Mouse (Mus musculus): ENCODE results near the gene Lefty1. TPM values are rescaled to one million over a fixed set of nuclear protein-coding genes. Genes with fewer than 3 reads are reported as not detected.
"Not testable (repeated sequence)": the region's sequence is repeated elsewhere in the genome, so short reads cannot be mapped to it uniquely, and the experiment has no call there.

The Lefty1 gene
- polyA plus RNA-seq, 1 experiment: 2.6 TPM

- TF ChIP-seq POLR2A (IDR thresholded peaks at IDR 0.05; ENCODE audit: borderline replicate concordance, control insufficient read depth, low read depth, low read length): no peak
- TF ChIP-seq CTCF (IDR thresholded peaks at IDR 0.05; ENCODE audit: control insufficient read depth, insufficient read depth, low read length): peak; percentile 37
- 62% methylated on average over 14 of the region's 14 CpGs for WGBS
- Histone ChIP-seq H3K27ac (ENCODE audit: control insufficient read depth, insufficient read depth, low read depth, low read length, poor library complexity) (no peak overlapping the region), H3K4me1 (ENCODE audit: control insufficient read depth, insufficient read depth, low read length) (no peaks in the 10 kb centered on the region; the same call in 1 of the 2 replicates), H3K4me3 (replicated peaks; ENCODE audit: control insufficient read depth, low read depth, low read length) (no peak overlapping the region)
Observed at GRCm38 (mm10) chr1:180974126-180974746, 39.4 kb downstream of the Lefty1 start.

GRCm38 (mm10) chr1:180976110-180976679 lies 41.4 kb downstream of the Lefty1 start:
- Histone ChIP-seq H3K4me3 (replicated peaks; ENCODE audit: control insufficient read depth, low read depth, low read length) (no peak overlapping the region), H3K27ac (ENCODE audit: control insufficient read depth, insufficient read depth, low read depth, low read length, poor library complexity) (no peak overlapping the region), H3K4me1 (ENCODE audit: control insufficient read depth, insufficient read depth, low read length) (no peaks in the 10 kb centered on the region; the same call in 1 of the 2 replicates)
- peak; percentile 93 for TF ChIP-seq CTCF (IDR thresholded peaks at IDR 0.05; ENCODE audit: control insufficient read depth, insufficient read depth, low read length)
- TF ChIP-seq POLR2A (IDR thresholded peaks at IDR 0.05; ENCODE audit: borderline replicate concordance, control insufficient read depth, low read depth, low read length): no peak
- 65% methylated on average over 4 of the region's 4 CpGs for WGBS

GRCm38 (mm10) chr1:180979484-180980251 lies 44.8 kb downstream of the Lefty1 start:
- H3K27ac ChIP-seq (ENCODE audit: control insufficient read depth, insufficient read depth, low read depth, low read length, poor library complexity): no peak overlapping the region
- TF ChIP-seq POLR2A (IDR thresholded peaks at IDR 0.05; ENCODE audit: borderline replicate concordance, control insufficient read depth, low read depth, low read length): no peak
- no peak for TF ChIP-seq CTCF (IDR thresholded peaks at IDR 0.05; ENCODE audit: control insufficient read depth, insufficient read depth, low read length)
- no peak overlapping the region for H3K4me3 ChIP-seq (replicated peaks; ENCODE audit: control insufficient read depth, low read depth, low read length)
- H3K4me1 ChIP-seq (ENCODE audit: control insufficient read depth, insufficient read depth, low read length): no peaks in the 10 kb centered on the region
- 84% methylated on average over 24 of the region's 24 CpGs for WGBS

GRCm38 (mm10) chr1:180980464-180980863 lies 45.6 kb downstream of the Lefty1 start:
- 86% methylated on average over 2 of the region's 2 CpGs for WGBS

DNA sequence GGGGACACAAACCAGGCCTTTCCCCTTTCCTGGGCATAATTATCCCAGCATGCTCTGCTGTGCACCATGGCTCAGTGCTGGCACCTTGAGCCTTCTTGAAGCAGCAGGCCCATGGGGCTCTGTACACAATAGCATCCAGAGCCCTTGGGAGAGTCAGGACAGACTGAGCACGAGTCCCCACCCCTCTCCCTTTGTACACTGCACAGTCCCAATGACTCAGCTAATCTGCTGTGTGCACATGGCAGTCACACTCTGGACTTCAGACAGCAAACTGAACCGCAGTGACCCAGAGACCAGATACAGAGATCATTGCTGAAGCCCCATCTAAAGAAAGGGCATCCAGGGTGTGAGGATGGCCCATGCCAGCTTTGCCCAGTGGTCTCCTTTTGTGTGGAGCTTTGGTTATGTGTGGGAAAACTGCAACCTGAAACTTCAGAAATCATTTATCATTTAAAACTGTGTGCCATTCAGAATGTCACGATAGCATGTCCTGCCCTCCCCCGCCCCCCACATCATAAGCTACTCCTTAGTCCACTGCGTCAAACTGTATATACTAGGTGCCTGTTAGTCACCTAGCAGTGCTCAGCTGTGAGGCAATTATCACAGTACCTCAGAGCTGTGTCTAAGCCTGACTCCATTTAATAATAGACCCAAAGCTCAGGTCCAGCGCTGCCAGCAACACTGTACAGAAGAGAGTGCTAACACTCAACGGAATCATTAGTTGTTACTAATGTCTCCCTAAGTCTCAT lies 46.6 kb downstream of the Lefty1 start:
- WGBS: 67% methylated on average over 7 of the region's 7 CpGs
- H3K4me3 ChIP-seq (replicated peaks; ENCODE audit: control insufficient read depth, low read depth, low read length); H3K4me1 ChIP-seq (ENCODE audit: control insufficient read depth, insufficient read depth, low read length); H3K27ac ChIP-seq (ENCODE audit: control insufficient read depth, insufficient read depth, low read depth, low read length, poor library complexity): not testable (repeated sequence)

More at GRCm38 (mm10) chr1:180980464-180980863, 45.6 kb downstream of the Lefty1 start:
- Histone ChIP-seq H3K4me3 (replicated peaks; ENCODE audit: control insufficient read depth, low read depth, low read length) (no peak overlapping the region), H3K4me1 (ENCODE audit: control insufficient read depth, insufficient read depth, low read length) (no peaks in the 10 kb centered on the region), H3K27ac (ENCODE audit: control insufficient read depth, insufficient read depth, low read depth, low read length, poor library complexity) (no peak overlapping the region)
- TF ChIP-seq CTCF (IDR thresholded peaks at IDR 0.05; ENCODE audit: control insufficient read depth, insufficient read depth, low read length): peak; percentile 6; the same call in 1 of the 2 replicates
- TF ChIP-seq POLR2A (IDR thresholded peaks at IDR 0.05; ENCODE audit: borderline replicate concordance, control insufficient read depth, low read depth, low read length): no peak

DNA sequence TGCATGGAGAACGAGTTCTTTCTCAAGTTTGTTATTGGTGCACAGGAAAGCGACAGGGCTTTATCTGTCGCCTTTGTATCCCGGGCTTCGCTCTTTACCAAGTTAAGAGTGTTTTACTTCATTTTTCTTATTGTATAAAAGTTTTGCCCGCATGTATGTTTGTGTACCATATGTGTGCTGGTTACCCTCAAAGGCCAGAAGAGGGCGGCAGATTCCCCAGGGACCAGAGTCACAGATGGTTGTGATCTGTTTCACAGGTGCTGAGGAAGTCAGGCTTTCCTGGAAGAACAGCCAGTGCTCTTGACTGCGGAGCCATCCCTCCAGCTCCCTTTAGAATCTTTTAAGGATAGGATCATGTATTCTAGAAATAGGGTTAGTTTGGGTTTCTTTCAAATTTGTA lies 51.9 kb downstream of the Lefty1 start:
- no peak overlapping the region for H3K4me3 ChIP-seq (replicated peaks; ENCODE audit: control insufficient read depth, low read depth, low read length)
- WGBS: 87% methylated on average over 8 of the region's 8 CpGs
- H3K4me1 ChIP-seq (ENCODE audit: control insufficient read depth, insufficient read depth, low read length): no peaks in the 10 kb centered on the region
- TF ChIP-seq CTCF (IDR thresholded peaks at IDR 0.05; ENCODE audit: control insufficient read depth, insufficient read depth, low read length) (0 out of 2 replicates have a peak, but pooled peaks have one; percentile 12), POLR2A (IDR thresholded peaks at IDR 0.05; ENCODE audit: borderline replicate concordance, control insufficient read depth, low read depth, low read length) (no peak)
- no peak overlapping the region for H3K27ac ChIP-seq (ENCODE audit: control insufficient read depth, insufficient read depth, low read depth, low read length, poor library complexity)

- TF ChIP-seq CTCF (IDR thresholded peaks at IDR 0.05; ENCODE audit: control insufficient read depth, insufficient read depth, low read length): peak; percentile 92
- no peak for TF ChIP-seq POLR2A (IDR thresholded peaks at IDR 0.05; ENCODE audit: borderline replicate concordance, control insufficient read depth, low read depth, low read length)
- Histone ChIP-seq H3K4me3 (replicated peaks; ENCODE audit: control insufficient read depth, low read depth, low read length) (no peak overlapping the region), H3K27ac (ENCODE audit: control insufficient read depth, insufficient read depth, low read depth, low read length, poor library complexity) (no peak overlapping the region), H3K4me1 (ENCODE audit: control insufficient read depth, insufficient read depth, low read length) (no peaks in the 10 kb centered on the region)
- WGBS: 2% methylated on average over 9 of the region's 9 CpGs
Observed at GRCm38 (mm10) chr1:180987759-180988158, 52.9 kb downstream of the Lefty1 start.

Other genes starting within 250 kb of the Lefty1 start
- 0.56 and 1.3 TPM in 2 replicates for gene Mixl1, start 238.0 kb upstream of the Lefty1 start, polyA plus RNA-seq (2011; ENCODE audit: insufficient read depth, insufficient read length, low replicate concordance, missing spikeins)
- gene Acbd3, start 209.0 kb upstream of the Lefty1 start, polyA plus RNA-seq (2011; ENCODE audit: insufficient read depth, insufficient read length, low replicate concordance, missing spikeins): 11.7 and 16.1 TPM in 2 replicates
- gene H3f3a, start 121.1 kb upstream of the Lefty1 start, polyA plus RNA-seq (2011; ENCODE audit: insufficient read depth, insufficient read length, low replicate concordance, missing spikeins): 682 and 801 TPM in 2 replicates
- 13.9 and 24.7 TPM in 2 replicates for gene Sde2, start 83.9 kb upstream of the Lefty1 start, polyA plus RNA-seq (2011; ENCODE audit: insufficient read depth, insufficient read length, low replicate concordance, missing spikeins)
- 1.4 TPM in 1 of 2 replicates, not detected in the other for gene Lefty2, start 41.9 kb upstream of the Lefty1 start, polyA plus RNA-seq (2011; ENCODE audit: insufficient read depth, insufficient read length, low replicate concordance, missing spikeins)
- gene Pycr2, start 30.7 kb upstream of the Lefty1 start, polyA plus RNA-seq (2011; ENCODE audit: insufficient read depth, insufficient read length, low replicate concordance, missing spikeins): 32.3 and 48.1 TPM in 2 replicates
- gene Tmem63a, start 7.3 kb downstream of the Lefty1 start, polyA plus RNA-seq (2011; ENCODE audit: insufficient read depth, insufficient read length, low replicate concordance, missing spikeins): 20.7 and 32.8 TPM in 2 replicates
- 7.2 and 13.4 TPM in 2 replicates for gene Ephx1, start 85.9 kb downstream of the Lefty1 start, polyA plus RNA-seq (2011; ENCODE audit: insufficient read depth, insufficient read length, low replicate concordance, missing spikeins)
- gene 9130409I23Rik, start 116.2 kb downstream of the Lefty1 start, polyA plus RNA-seq (2011; ENCODE audit: insufficient read depth, insufficient read length, low replicate concordance, missing spikeins): not detected in 2 replicates
- gene Nvl, start 209.2 kb downstream of the Lefty1 start, polyA plus RNA-seq (2011; ENCODE audit: insufficient read depth, insufficient read length, low replicate concordance, missing spikeins): 13.7 and 18.1 TPM in 2 replicates
- 33.9 and 52.1 TPM in 2 replicates for gene Cnih4, start 209.7 kb downstream of the Lefty1 start, polyA plus RNA-seq (2011; ENCODE audit: insufficient read depth, insufficient read length, low replicate concordance, missing spikeins)

Measured in bone marrow, adult 2 months (tissue).